Mouse (Mus musculus): ENCODE results near the gene Pzp. TPM values are rescaled to one million over a fixed set of nuclear protein-coding genes. Genes with fewer than 3 reads are reported as not detected.
A peak's percentile ranks its signal among the peaks of the same experiment; 100 is the strongest.

Pzp gene
- polyA plus RNA-seq, 1 experiment = not detected

GRCm38 (mm10) chr6:128479463-128480454, 46.8 kb downstream of the Pzp start:
- H3K27me3 ChIP-seq (ENCODE audit: control insufficient read depth, insufficient read depth, insufficient read length) = no peaks in the 10 kb centered on the region
- TF ChIP-seq MAX (IDR thresholded peaks at IDR 0.05) = no peak
- peak; percentile 98 for TF ChIP-seq CTCF (IDR thresholded peaks at IDR 0.05; ENCODE audit: control insufficient read depth, insufficient read depth, insufficient read length)
- no peak for TF ChIP-seq USF1 (IDR thresholded peaks at IDR 0.05; ENCODE audit: low read depth)
- TF ChIP-seq MYOG (IDR thresholded peaks at IDR 0.05; ENCODE audit: control insufficient read depth, extremely low read depth, insufficient read length) = no peak
- no peak for TF ChIP-seq CEBPB (IDR thresholded peaks at IDR 0.05; ENCODE audit: low read depth)
- no peaks in the 10 kb centered on the region for H3K36me3 ChIP-seq (ENCODE audit: control insufficient read depth, insufficient read depth)
- H3K79me2 ChIP-seq (ENCODE audit: control insufficient read depth, insufficient read depth) = no peaks in the 10 kb centered on the region
- no peaks in the 10 kb centered on the region for H3K79me3 ChIP-seq (ENCODE audit: low read depth)
- no peak overlapping the region for H3K4me3 ChIP-seq (ENCODE audit: insufficient read depth, poor library complexity, severe bottlenecking)
- H3ac ChIP-seq (ENCODE audit: control insufficient read depth, insufficient read length, low read depth) = no peak overlapping the region

GRCm38 (mm10) chr6:128477495-128477894, 49.0 kb downstream of the Pzp start:
- Histone ChIP-seq H3ac (ENCODE audit: control insufficient read depth, insufficient read length, low read depth) (no peak overlapping the region), H3K79me2 (ENCODE audit: control insufficient read depth, insufficient read depth) (no peaks in the 10 kb centered on the region), H3K27me3 (ENCODE audit: control insufficient read depth, insufficient read depth, insufficient read length) (no peaks in the 10 kb centered on the region), H3K36me3 (ENCODE audit: control insufficient read depth, insufficient read depth) (no peaks in the 10 kb centered on the region), H3K79me3 (ENCODE audit: low read depth) (no peaks in the 10 kb centered on the region), H3K4me3 (ENCODE audit: insufficient read depth, poor library complexity, severe bottlenecking) (no peak overlapping the region)
- TF ChIP-seq FOSL1 (IDR thresholded peaks at IDR 0.05; ENCODE audit: insufficient read depth, low read length, poor library complexity, severe bottlenecking) = no peak
- no peak for TF ChIP-seq USF1 (IDR thresholded peaks at IDR 0.05; ENCODE audit: low read depth)
- no peak for TF ChIP-seq MAX (IDR thresholded peaks at IDR 0.05)
- TF ChIP-seq MYOG (IDR thresholded peaks at IDR 0.05; ENCODE audit: control insufficient read depth, extremely low read depth, insufficient read length) = no peak
- TF ChIP-seq MYOD1 (IDR thresholded peaks at IDR 0.05; ENCODE audit: control insufficient read depth, insufficient read length, low read depth) = no peak
- no peak for TF ChIP-seq CEBPB (IDR thresholded peaks at IDR 0.05; ENCODE audit: low read depth)
- TF ChIP-seq CTCF (IDR thresholded peaks at IDR 0.05; ENCODE audit: control insufficient read depth, insufficient read depth, insufficient read length) = no peak

GRCm38 (mm10) chr6:128474112-128474511, 52.4 kb downstream of the Pzp start:
- Histone ChIP-seq H3K79me2 (ENCODE audit: control insufficient read depth, insufficient read depth) (no peaks in the 10 kb centered on the region), H3K36me3 (ENCODE audit: control insufficient read depth, insufficient read depth) (no peaks in the 10 kb centered on the region), H3K4me3 (ENCODE audit: insufficient read depth, poor library complexity, severe bottlenecking) (no peak overlapping the region), H3K79me3 (ENCODE audit: low read depth) (no peaks in the 10 kb centered on the region), H3ac (ENCODE audit: control insufficient read depth, insufficient read length, low read depth) (no peak overlapping the region), H3K27me3 (ENCODE audit: control insufficient read depth, insufficient read depth, insufficient read length) (no peaks in the 10 kb centered on the region)
- TF ChIP-seq CEBPB (IDR thresholded peaks at IDR 0.05; ENCODE audit: low read depth) = no peak
- no peak for TF ChIP-seq FOSL1 (IDR thresholded peaks at IDR 0.05; ENCODE audit: insufficient read depth, low read length, poor library complexity, severe bottlenecking)

- Histone ChIP-seq H3K27me3 (ENCODE audit: control insufficient read depth, insufficient read depth, insufficient read length) (peaks cover 4% of the 10 kb centered on the region), H3K4me3 (ENCODE audit: insufficient read depth, poor library complexity, severe bottlenecking) (no peak overlapping the region), H3K79me3 (ENCODE audit: low read depth) (no peaks in the 10 kb centered on the region), H3K79me2 (ENCODE audit: control insufficient read depth, insufficient read depth) (no peaks in the 10 kb centered on the region), H3ac (ENCODE audit: control insufficient read depth, insufficient read length, low read depth) (no peak overlapping the region), H3K36me3 (ENCODE audit: control insufficient read depth, insufficient read depth) (no peaks in the 10 kb centered on the region)
- TF ChIP-seq MYOG (IDR thresholded peaks at IDR 0.05; ENCODE audit: control insufficient read depth, extremely low read depth, insufficient read length) (no peak), FOSL1 (IDR thresholded peaks at IDR 0.05; ENCODE audit: insufficient read depth, low read length, poor library complexity, severe bottlenecking) (no peak), USF1 (IDR thresholded peaks at IDR 0.05; ENCODE audit: low read depth) (no peak), MYOD1 (IDR thresholded peaks at IDR 0.05; ENCODE audit: control insufficient read depth, insufficient read length, low read depth) (no peak), MAX (IDR thresholded peaks at IDR 0.05) (no peak), CTCF (IDR thresholded peaks at IDR 0.05; ENCODE audit: control insufficient read depth, insufficient read depth, insufficient read length) (no peak), CEBPB (IDR thresholded peaks at IDR 0.05; ENCODE audit: low read depth) (no peak)
These were observed 57.1 kb downstream of the Pzp start for GRCm38 (mm10) chr6:128469451-128469850.

GRCm38 (mm10) chr6:128467298-128467697, 59.2 kb downstream of the Pzp start:
- Histone ChIP-seq H3K36me3 (ENCODE audit: control insufficient read depth, insufficient read depth) (no peaks in the 10 kb centered on the region), H3K27me3 (ENCODE audit: control insufficient read depth, insufficient read depth, insufficient read length) (peaks cover 4% of the 10 kb centered on the region), H3ac (ENCODE audit: control insufficient read depth, insufficient read length, low read depth) (no peak overlapping the region), H3K79me3 (ENCODE audit: low read depth) (no peaks in the 10 kb centered on the region), H3K4me3 (ENCODE audit: insufficient read depth, poor library complexity, severe bottlenecking) (no peak overlapping the region), H3K79me2 (ENCODE audit: control insufficient read depth, insufficient read depth) (no peaks in the 10 kb centered on the region)
- TF ChIP-seq MYOG (IDR thresholded peaks at IDR 0.05; ENCODE audit: control insufficient read depth, extremely low read depth, insufficient read length) = no peak

- peaks cover 4% of the 10 kb centered on the region for H3K27me3 ChIP-seq (ENCODE audit: control insufficient read depth, insufficient read depth, insufficient read length)
- H3K79me3 ChIP-seq (ENCODE audit: low read depth) = no peaks in the 10 kb centered on the region
- H3K79me2 ChIP-seq (ENCODE audit: control insufficient read depth, insufficient read depth) = no peaks in the 10 kb centered on the region
- no peak overlapping the region for H3K4me3 ChIP-seq (ENCODE audit: insufficient read depth, poor library complexity, severe bottlenecking)
- no peaks in the 10 kb centered on the region for H3K36me3 ChIP-seq (ENCODE audit: control insufficient read depth, insufficient read depth)
- no peak for TF ChIP-seq FOSL1 (IDR thresholded peaks at IDR 0.05; ENCODE audit: insufficient read depth, low read length, poor library complexity, severe bottlenecking)
- TF ChIP-seq CTCF (IDR thresholded peaks at IDR 0.05; ENCODE audit: control insufficient read depth, insufficient read depth, insufficient read length) = no peak
- TF ChIP-seq MYOD1 (IDR thresholded peaks at IDR 0.05; ENCODE audit: control insufficient read depth, insufficient read length, low read depth) = no peak
- no peak for TF ChIP-seq CEBPB (IDR thresholded peaks at IDR 0.05; ENCODE audit: low read depth)
- no peak for TF ChIP-seq MYOG (IDR thresholded peaks at IDR 0.05; ENCODE audit: control insufficient read depth, extremely low read depth, insufficient read length)
- TF ChIP-seq MAX (IDR thresholded peaks at IDR 0.05) = no peak
- TF ChIP-seq USF1 (IDR thresholded peaks at IDR 0.05; ENCODE audit: low read depth) = no peak
- H3ac ChIP-seq (ENCODE audit: control insufficient read depth, insufficient read length, low read depth) = no peak overlapping the region
These were observed 60.0 kb downstream of the Pzp start for GRCm38 (mm10) chr6:128466563-128466962.
